Mouse (Mus musculus) bone marrow, adult 2 months (tissue): ENCODE results near the gene Slc6a5. TPM values are rescaled to one million over a fixed set of nuclear protein-coding genes. Genes with fewer than 3 reads are reported as not detected.

Source experiments
- H3K27ac ChIP-seq: fragments of 200-500 bp; 2 replicates; pipeline ENCODE4 v1.5.1; 2012; ENCODE audit warnings: low read depth, mild to moderate bottlenecking, control low read depth, inconsistent platforms, low read length; ENCODE audit not compliant: control insufficient read depth, poor library complexity, insufficient read depth
- H3K4me1 ChIP-seq: fragments of 200-500 bp; 2 replicates; pipeline ENCODE4 v1.6.1; 2011; ENCODE audit warnings: low read length; ENCODE audit not compliant: control insufficient read depth, insufficient read depth
- H3K4me3 ChIP-seq: fragments of 200-500 bp; replicated peaks from 2 replicates; pipeline ENCODE3; 2011; ENCODE audit warnings: mild to moderate bottlenecking, low read depth, low read length, control low read depth; ENCODE audit not compliant: control insufficient read depth
- CTCF ChIP-seq: fragments of 200-500 bp; IDR thresholded peaks from 2 replicates; pipeline ENCODE4 v1.5.1; 2011; ENCODE audit warnings: low read length, control low read depth; ENCODE audit not compliant: control insufficient read depth, insufficient read depth
- POLR2A ChIP-seq: fragments of 200-500 bp; IDR thresholded peaks from 2 replicates; pipeline ENCODE4 v1.6.1; 2011; ENCODE audit warnings: low read depth, mild to moderate bottlenecking, control low read depth, low read length, borderline replicate concordance; ENCODE audit not compliant: control insufficient read depth
- WGBS: fragments of 180-500 bp; shearing (Covaris S2); methylation state at CpG from one replicate; pipeline ENCODE4 v1.1.7; 2018; 5-methylcytosine and 5-hydroxymethylcytosine counted together
- polyA plus RNA-seq: library from polyadenylated mRNA; stranded (reverse); fragments of >200 nt; gene quantifications from 2 replicates; pipeline ENCODE4 v1.2.4, GENCODE M21; 2011; ENCODE audit warnings: low replicate concordance; ENCODE audit not compliant: missing spikeins, insufficient read depth, insufficient read length

The Slc6a5 gene
- polyA plus RNA-seq, 1 experiment, result not detected

- TF ChIP-seq CTCF (no peak), POLR2A (no peak)
- Histone ChIP-seq H3K4me3 (no peak overlapping the region), H3K4me1 (no peaks in the 10 kb centered on the region), H3K27ac (no peak overlapping the region)
- WGBS, result 24% methylated on average over 9 of the region's 9 CpGs
Observed at GRCm38 (mm10) chr7:49981511-49982227, 71.7 kb downstream of the Slc6a5 start.

GRCm38 (mm10) chr7:49984698-49985097 lies 74.8 kb downstream of the Slc6a5 start:
- TF ChIP-seq CTCF (no peak), POLR2A (no peak)
- Histone ChIP-seq H3K4me3 (no peak overlapping the region), H3K27ac (no peak overlapping the region), H3K4me1 (no peaks in the 10 kb centered on the region)
- WGBS, result 47% methylated on average over 6 of the region's 6 CpGs

GRCm38 (mm10) chr7:49985947-49986346 lies 76.0 kb downstream of the Slc6a5 start:
- Histone ChIP-seq H3K4me1 (no peaks in the 10 kb centered on the region), H3K27ac (no peak overlapping the region), H3K4me3 (no peak overlapping the region)
- 87% methylated on average over 8 of the region's 8 CpGs for WGBS
- TF ChIP-seq CTCF, result no peak
- no peak for TF ChIP-seq POLR2A

- H3K4me3 ChIP-seq, result no peak overlapping the region
- H3K27ac ChIP-seq, result no peak overlapping the region
- no peak for TF ChIP-seq CTCF
- 57% methylated on average over 4 of the region's 4 CpGs for WGBS
- H3K4me1 ChIP-seq, result no peaks in the 10 kb centered on the region
Observed at GRCm38 (mm10) chr7:49999321-49999720, 89.4 kb downstream of the Slc6a5 start.

GRCm38 (mm10) chr7:50005268-50005667 lies 95.3 kb downstream of the Slc6a5 start:
- Histone ChIP-seq H3K4me3 (no peak overlapping the region), H3K4me1 (no peaks in the 10 kb centered on the region), H3K27ac (no peak overlapping the region)
- no peak for TF ChIP-seq CTCF
- TF ChIP-seq POLR2A, result no peak
- 30% methylated on average over 2 of the region's 2 CpGs for WGBS

Other genes starting within 250 kb of the Slc6a5 start
- gene Htatip2, start 151.0 kb upstream of the Slc6a5 start, polyA plus RNA-seq, result 22.5 and 30.4 TPM in 2 replicates
- 9.0 and 14.6 TPM in 2 replicates for gene Prmt3, start 131.8 kb upstream of the Slc6a5 start, polyA plus RNA-seq
- gene Nell1, start 64.7 kb downstream of the Slc6a5 start, polyA plus RNA-seq, result not detected in 2 replicates